Mouse (Mus musculus): ENCODE measurements around the gene Parvg. TPM values are rescaled to one million over a fixed set of nuclear protein-coding genes. Genes with fewer than 3 reads are reported as not detected.

Gene Parvg
- polyA plus RNA-seq, 1 experiment from 2014 or later: 1.5 TPM

DNA sequence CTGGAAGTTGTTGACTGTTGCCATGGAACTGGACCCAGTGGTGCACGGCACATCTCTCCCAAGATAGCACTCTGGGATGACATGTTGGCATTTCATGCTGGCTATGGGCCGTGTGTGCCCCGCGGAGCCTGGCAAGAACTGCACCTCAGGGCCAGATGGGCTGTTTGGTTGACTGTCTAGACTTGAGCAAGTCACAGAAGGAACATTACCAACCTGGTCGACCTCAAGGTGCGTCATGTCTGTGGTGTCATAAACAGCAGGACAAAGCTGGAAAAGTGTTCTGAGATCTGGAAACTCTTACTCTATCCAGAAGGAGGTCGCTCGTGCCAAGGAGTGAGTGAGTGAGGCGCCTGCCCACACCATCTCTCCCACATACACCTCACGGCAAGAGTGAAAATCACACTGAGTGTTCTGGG is 42.8 kb downstream of the Parvg start:
- Histone ChIP-seq H3K36me3 (no peaks in the 10 kb centered on the region), H3K9ac (no peak overlapping the region), H3K27me3 (no peaks in the 10 kb centered on the region), H3K27ac (no peak overlapping the region), H3K9me3 (replicated peaks) (no peaks in the 10 kb centered on the region; the same call in 1 of the 2 replicates), H3K4me1 (peaks cover 4% of the 10 kb centered on the region; the same call in 1 of the 2 replicates), H3K4me2 (replicated peaks) (no peak overlapping the region), H3K4me3 (no peak overlapping the region)
- WGBS: 88% methylated on average over 10 of the region's 10 CpGs
- ATAC-seq (ENCODE audit: low FRiP score): no peak

DNA sequence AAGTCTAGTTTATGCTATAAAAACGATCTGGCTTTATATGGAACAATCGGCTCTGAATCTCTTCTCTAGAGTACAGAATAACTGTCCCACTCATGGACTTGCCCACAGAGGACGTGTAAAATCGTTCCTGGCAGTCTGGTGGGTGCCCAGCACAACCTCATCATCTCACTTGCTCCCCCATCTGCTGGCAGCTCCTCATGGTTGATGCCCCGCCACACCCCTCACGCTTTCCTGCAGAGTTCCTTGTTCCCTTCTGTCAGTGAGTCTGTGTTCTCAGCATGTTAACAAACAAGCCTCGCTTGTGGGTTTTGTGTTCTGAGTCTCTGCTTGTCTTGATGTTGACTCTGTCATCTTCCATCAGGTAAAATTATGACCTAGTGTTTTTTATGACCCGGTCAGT is 43.6 kb downstream of the Parvg start:
- WGBS: 82% methylated on average over 8 of the region's 8 CpGs
- H3K9ac ChIP-seq: no peak overlapping the region
- ATAC-seq (ENCODE audit: low FRiP score): no peak

GRCm38 (mm10) chr15:84372801-84373200 is 49.0 kb downstream of the Parvg start:
- Histone ChIP-seq H3K4me3 (no peak overlapping the region), H3K9ac (no peak overlapping the region), H3K27ac (no peak overlapping the region), H3K36me3 (no peaks in the 10 kb centered on the region), H3K27me3 (no peaks in the 10 kb centered on the region), H3K4me2 (replicated peaks) (no peak overlapping the region), H3K4me1 (no peaks in the 10 kb centered on the region), H3K9me3 (replicated peaks) (peaks cover 14% of the 10 kb centered on the region)
- no peak for ATAC-seq (ENCODE audit: low FRiP score)
- 59% methylated on average over 5 of the region's 5 CpGs for WGBS

More for the DNA sequence above, 43.6 kb downstream of the Parvg start:
- Histone ChIP-seq H3K36me3 (no peaks in the 10 kb centered on the region), H3K4me1 (peaks cover 4% of the 10 kb centered on the region; the same call in 1 of the 2 replicates), H3K27me3 (no peaks in the 10 kb centered on the region), H3K4me2 (replicated peaks) (no peak overlapping the region), H3K4me3 (no peak overlapping the region), H3K9me3 (replicated peaks) (no peaks in the 10 kb centered on the region), H3K27ac (no peak overlapping the region)

DNA sequence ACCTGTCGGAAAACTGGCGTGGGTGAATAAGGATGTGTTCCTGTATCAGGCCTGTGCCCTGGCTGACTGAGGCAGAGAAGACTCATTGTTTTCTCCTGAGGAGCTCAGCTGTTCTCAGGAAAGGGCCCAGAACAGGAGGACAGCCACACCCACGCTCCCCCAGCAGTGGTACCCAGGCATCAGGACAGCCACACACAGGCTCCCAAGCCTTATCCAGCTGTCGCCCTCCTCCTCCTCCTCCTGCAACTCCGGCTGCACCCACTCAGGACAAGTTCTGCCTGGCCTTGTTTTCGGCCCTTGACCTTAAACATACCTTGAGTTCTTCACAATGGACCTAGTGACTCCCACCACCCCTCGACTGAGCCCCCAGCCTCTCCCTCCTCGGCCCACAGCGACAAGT is 54.9 kb downstream of the Parvg start:
- WGBS: 85% methylated on average over 9 of the region's 9 CpGs
- ATAC-seq (ENCODE audit: low FRiP score): no peak

GRCm38 (mm10) chr15:84380181-84380580 is 56.4 kb downstream of the Parvg start:
- WGBS: 76% methylated on average over 10 of the region's 10 CpGs
- no peak overlapping the region for H3K27ac ChIP-seq
- ATAC-seq (ENCODE audit: low FRiP score): no peak

More for the DNA sequence above, 54.9 kb downstream of the Parvg start:
- no peaks in the 10 kb centered on the region; the same call in 1 of the 2 replicates for H3K4me1 ChIP-seq
- peaks cover 14% of the 10 kb centered on the region for H3K9me3 ChIP-seq (replicated peaks)
- H3K27me3 ChIP-seq: no peaks in the 10 kb centered on the region
- H3K9ac ChIP-seq: no peak overlapping the region
- no peak overlapping the region for H3K4me3 ChIP-seq
- H3K36me3 ChIP-seq: no peaks in the 10 kb centered on the region
- H3K27ac ChIP-seq: no peak overlapping the region
- no peak overlapping the region for H3K4me2 ChIP-seq (replicated peaks)

GRCm38 (mm10) chr15:84384066-84384465 is 60.2 kb downstream of the Parvg start:
- Histone ChIP-seq H3K4me2 (replicated peaks) (no peak overlapping the region), H3K9me3 (replicated peaks) (peaks cover 21% of the 10 kb centered on the region), H3K4me1 (no peaks in the 10 kb centered on the region; the same call in 1 of the 2 replicates), H3K27me3 (no peaks in the 10 kb centered on the region), H3K4me3 (no peak overlapping the region), H3K27ac (no peak overlapping the region), H3K36me3 (0 out of 2 replicates have a peak, but pooled peaks cover 3% of the 10 kb centered on the region), H3K9ac (no peak overlapping the region)
- no peak for ATAC-seq (ENCODE audit: low FRiP score)
- 90% methylated on average over 9 of the region's 9 CpGs for WGBS

More at GRCm38 (mm10) chr15:84380181-84380580, 56.4 kb downstream of the Parvg start:
- no peak overlapping the region for H3K4me2 ChIP-seq (replicated peaks)
- no peak overlapping the region for H3K4me3 ChIP-seq
- no peaks in the 10 kb centered on the region for H3K36me3 ChIP-seq
- no peaks in the 10 kb centered on the region; the same call in 1 of the 2 replicates for H3K4me1 ChIP-seq
- no peak overlapping the region for H3K9ac ChIP-seq
- H3K9me3 ChIP-seq (replicated peaks): peaks cover 5% of the 10 kb centered on the region
- no peaks in the 10 kb centered on the region for H3K27me3 ChIP-seq

DNA sequence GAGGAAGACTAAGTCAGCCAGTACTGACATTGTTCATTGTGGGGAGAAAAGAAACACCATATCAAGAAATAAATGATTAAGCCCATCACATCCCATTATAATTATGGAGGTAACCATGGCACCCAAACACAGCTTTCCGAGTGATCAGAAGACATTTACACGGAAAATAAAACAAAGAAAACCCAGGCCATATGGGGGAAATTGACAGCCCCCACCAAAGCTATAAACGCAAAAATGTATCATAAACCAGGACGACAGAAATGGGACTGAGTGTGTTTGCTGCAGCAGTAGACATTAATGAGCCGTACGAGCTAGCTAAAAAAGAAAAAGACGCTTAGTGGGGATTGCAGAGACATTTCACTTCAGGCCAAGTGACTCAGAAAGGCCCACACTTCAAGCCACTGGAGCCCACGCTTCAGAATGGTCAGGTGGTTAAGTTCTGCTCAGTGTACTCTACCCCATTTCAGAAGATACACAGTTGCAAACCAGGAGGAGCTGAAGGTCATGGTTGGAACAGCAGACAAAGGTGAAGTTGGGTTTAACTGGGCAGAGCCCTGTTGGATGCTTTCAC is 62.3 kb downstream of the Parvg start:
- Histone ChIP-seq H3K36me3 (0 out of 2 replicates have a peak, but pooled peaks cover 3% of the 10 kb centered on the region), H3K27ac (no peak overlapping the region), H3K9me3 (replicated peaks) (peaks cover 23% of the 10 kb centered on the region), H3K27me3 (no peaks in the 10 kb centered on the region), H3K4me2 (replicated peaks) (no peak overlapping the region), H3K4me1 (no peaks in the 10 kb centered on the region), H3K4me3 (no peak overlapping the region), H3K9ac (no peak overlapping the region)
- ATAC-seq (ENCODE audit: low FRiP score): no peak
- WGBS: 91% methylated on average over 8 of the region's 8 CpGs

- 91% methylated on average over 8 of the region's 8 CpGs for WGBS
- H3K9ac ChIP-seq: no peak overlapping the region
- peaks cover 24% of the 10 kb centered on the region for H3K9me3 ChIP-seq (replicated peaks)
- H3K27ac ChIP-seq: no peak overlapping the region
- 0 out of 2 replicates have a peak, but pooled peaks cover 3% of the 10 kb centered on the region for H3K36me3 ChIP-seq
- no peak overlapping the region for H3K4me2 ChIP-seq (replicated peaks)
- peaks cover 6% of the 10 kb centered on the region; the same call in 1 of the 2 replicates for H3K4me1 ChIP-seq
- no peak for ATAC-seq (ENCODE audit: low FRiP score)
- no peak overlapping the region for H3K4me3 ChIP-seq
- no peaks in the 10 kb centered on the region for H3K27me3 ChIP-seq
These were observed 64.9 kb downstream of the Parvg start for GRCm38 (mm10) chr15:84388698-84389131.

- WGBS: 92% methylated on average over 4 of the region's 4 CpGs
- H3K27me3 ChIP-seq: no peaks in the 10 kb centered on the region
- H3K27ac ChIP-seq: no peak overlapping the region
- no peaks in the 10 kb centered on the region for H3K36me3 ChIP-seq
- no peak overlapping the region for H3K9ac ChIP-seq
- no peak overlapping the region for H3K4me2 ChIP-seq (replicated peaks)
- no peak for ATAC-seq (ENCODE audit: low FRiP score)
- peaks cover 19% of the 10 kb centered on the region for H3K9me3 ChIP-seq (replicated peaks)
- H3K4me1 ChIP-seq: peaks cover 16% of the 10 kb centered on the region
- no peak overlapping the region for H3K4me3 ChIP-seq
These were observed 68.3 kb downstream of the Parvg start for GRCm38 (mm10) chr15:84392131-84392530.

Other genes starting within 250 kb of the Parvg start
- 29.1 and 29.2 TPM in 2 replicates for gene Sult4a1, start 218.3 kb upstream of the Parvg start, polyA plus RNA-seq (2016; fragmentation: Nextera tagmentation; extraction: Ambion mirVana)
- gene Pnpla5, start 200.9 kb upstream of the Parvg start, polyA plus RNA-seq (2016; fragmentation: Nextera tagmentation; extraction: Ambion mirVana): not detected in 2 replicates
- gene Pnpla3, start 156.2 kb upstream of the Parvg start, polyA plus RNA-seq (2016; fragmentation: Nextera tagmentation; extraction: Ambion mirVana): 2.7 and 3.0 TPM in 2 replicates
- gene Samm50, start 131.8 kb upstream of the Parvg start, polyA plus RNA-seq (2016; fragmentation: Nextera tagmentation; extraction: Ambion mirVana): 87.8 and 94.7 TPM in 2 replicates
- 5.0 and 6.5 TPM in 2 replicates for gene Parvb, start 92.0 kb upstream of the Parvg start, polyA plus RNA-seq (2016; fragmentation: Nextera tagmentation; extraction: Ambion mirVana)
- 9.4 and 10.8 TPM in 2 replicates for gene Shisal1, start 123.1 kb downstream of the Parvg start, polyA plus RNA-seq (2016; fragmentation: Nextera tagmentation; extraction: Ambion mirVana)
- gene Rtl6, start 233.8 kb downstream of the Parvg start, polyA plus RNA-seq (2016; fragmentation: Nextera tagmentation; extraction: Ambion mirVana): 48.9 and 52.5 TPM in 2 replicates